Mouse (Mus musculus): Measurements from ENCODE around the gene Ccnd3. TPM values are rescaled to one million over a fixed set of nuclear protein-coding genes. Genes with fewer than 3 reads are reported as not detected.

The Ccnd3 gene
- polyA plus RNA-seq, 1 experiment from 2014 or later, result 355 TPM

- 10% methylated on average over 34 of the region's 34 CpGs for WGBS
- H3K9ac ChIP-seq, result no peak overlapping the region
- no peaks in the 10 kb centered on the region for H3K36me3 ChIP-seq
- H3K4me3 ChIP-seq, result peak overlapping the region; percentile 18
- no peaks in the 10 kb centered on the region for H3K9me3 ChIP-seq
- H3K4me2 ChIP-seq (replicated peaks), result peak overlapping the region; percentile 40
- ATAC-seq (ENCODE audit: insufficient number of reproducible peaks, insufficient read depth, low FRiP score, low TSS enrichment), result no peak
- H3K27me3 ChIP-seq, result peaks cover 34% of the 10 kb centered on the region
- H3K27ac ChIP-seq, result no peak overlapping the region
- H3K4me1 ChIP-seq, result peaks cover 22% of the 10 kb centered on the region
Observed at GRCm38 (mm10) chr17:47468466-47468865, 36.4 kb upstream of the Ccnd3 start.

GRCm38 (mm10) chr17:47469642-47470041 lies 35.2 kb upstream of the Ccnd3 start:
- 82% methylated on average over 4 of the region's 4 CpGs for WGBS
- peaks cover 34% of the 10 kb centered on the region for H3K27me3 ChIP-seq

GRCm38 (mm10) chr17:47470121-47470520 lies 34.7 kb upstream of the Ccnd3 start:
- H3K9me3 ChIP-seq, result no peaks in the 10 kb centered on the region
- WGBS, result 87% methylated on average over 4 of the region's 4 CpGs
- ATAC-seq (ENCODE audit: insufficient number of reproducible peaks, insufficient read depth, low FRiP score, low TSS enrichment), result no peak
- H3K4me3 ChIP-seq, result no peak overlapping the region
- H3K9ac ChIP-seq, result no peak overlapping the region
- no peak overlapping the region for H3K27ac ChIP-seq
- H3K4me1 ChIP-seq, result peaks cover 19% of the 10 kb centered on the region
- H3K27me3 ChIP-seq, result peaks cover 34% of the 10 kb centered on the region
- H3K36me3 ChIP-seq, result no peaks in the 10 kb centered on the region
- H3K4me2 ChIP-seq (replicated peaks), result no peak overlapping the region

More at GRCm38 (mm10) chr17:47469642-47470041, 35.2 kb upstream of the Ccnd3 start:
- H3K9ac ChIP-seq, result no peak overlapping the region
- H3K27ac ChIP-seq, result no peak overlapping the region
- H3K4me2 ChIP-seq (replicated peaks), result no peak overlapping the region
- H3K9me3 ChIP-seq, result no peaks in the 10 kb centered on the region
- no peak for ATAC-seq (ENCODE audit: insufficient number of reproducible peaks, insufficient read depth, low FRiP score, low TSS enrichment)
- H3K4me1 ChIP-seq, result peaks cover 22% of the 10 kb centered on the region
- no peaks in the 10 kb centered on the region for H3K36me3 ChIP-seq
- no peak overlapping the region for H3K4me3 ChIP-seq

- Histone ChIP-seq H3K4me3 (no peak overlapping the region), H3K36me3 (no peaks in the 10 kb centered on the region), H3K9me3 (no peaks in the 10 kb centered on the region), H3K4me2 (replicated peaks) (no peak overlapping the region), H3K4me1 (peaks cover 13% of the 10 kb centered on the region), H3K27me3 (peaks cover 34% of the 10 kb centered on the region), H3K27ac (no peak overlapping the region), H3K9ac (no peak overlapping the region)
- WGBS, result 74% methylated on average over 5 of the region's 5 CpGs
- peak; percentile 55; the same call in 1 of the 2 replicates for ATAC-seq (ENCODE audit: insufficient number of reproducible peaks, insufficient read depth, low FRiP score, low TSS enrichment)
Observed at GRCm38 (mm10) chr17:47470686-47471085, 34.2 kb upstream of the Ccnd3 start.

- Histone ChIP-seq H3K27ac (no peak overlapping the region), H3K4me3 (no peak overlapping the region), H3K4me2 (replicated peaks) (no peak overlapping the region), H3K9ac (no peak overlapping the region), H3K36me3 (no peaks in the 10 kb centered on the region), H3K9me3 (no peaks in the 10 kb centered on the region), H3K4me1 (0 out of 2 replicates have a peak, but pooled peaks cover 6% of the 10 kb centered on the region), H3K27me3 (peaks cover 21% of the 10 kb centered on the region)
- no peak for ATAC-seq (ENCODE audit: insufficient number of reproducible peaks, insufficient read depth, low FRiP score, low TSS enrichment)
- 48% methylated on average over 15 of the region's 15 CpGs for WGBS
Observed at GRCm38 (mm10) chr17:47472435-47473350, 32.2 kb upstream of the Ccnd3 start.

- no peak for ATAC-seq (ENCODE audit: insufficient number of reproducible peaks, insufficient read depth, low FRiP score, low TSS enrichment)
- Histone ChIP-seq H3K27ac (no peak overlapping the region), H3K27me3 (peaks cover 13% of the 10 kb centered on the region), H3K36me3 (no peaks in the 10 kb centered on the region), H3K9ac (no peak overlapping the region), H3K4me1 (0 out of 2 replicates have a peak, but pooled peaks cover 2% of the 10 kb centered on the region), H3K4me2 (replicated peaks) (no peak overlapping the region), H3K4me3 (no peak overlapping the region), H3K9me3 (no peaks in the 10 kb centered on the region)
- 19% methylated on average over 8 of the region's 8 CpGs for WGBS
Observed at GRCm38 (mm10) chr17:47473434-47473974, 31.3 kb upstream of the Ccnd3 start.

- no peaks in the 10 kb centered on the region for H3K36me3 ChIP-seq
- H3K27me3 ChIP-seq, result peaks cover 6% of the 10 kb centered on the region
- WGBS, result 81% methylated on average over 4 of the region's 4 CpGs
- H3K4me3 ChIP-seq, result no peak overlapping the region
- no peak overlapping the region for H3K27ac ChIP-seq
- H3K4me2 ChIP-seq (replicated peaks), result no peak overlapping the region
- no peaks in the 10 kb centered on the region for H3K4me1 ChIP-seq
- ATAC-seq (ENCODE audit: insufficient number of reproducible peaks, insufficient read depth, low FRiP score, low TSS enrichment), result no peak
- H3K9ac ChIP-seq, result no peak overlapping the region
- no peaks in the 10 kb centered on the region for H3K9me3 ChIP-seq
Observed at GRCm38 (mm10) chr17:47474250-47474649, 30.6 kb upstream of the Ccnd3 start.

- H3K4me2 ChIP-seq (replicated peaks), result no peak overlapping the region
- 82% methylated on average over 4 of the region's 4 CpGs for WGBS
- no peaks in the 10 kb centered on the region for H3K36me3 ChIP-seq
- no peaks in the 10 kb centered on the region for H3K9me3 ChIP-seq
- H3K27me3 ChIP-seq, result no peaks in the 10 kb centered on the region
- H3K4me1 ChIP-seq, result no peaks in the 10 kb centered on the region
- H3K4me3 ChIP-seq, result no peak overlapping the region
- ATAC-seq (ENCODE audit: insufficient number of reproducible peaks, insufficient read depth, low FRiP score, low TSS enrichment), result no peak
- no peak overlapping the region for H3K27ac ChIP-seq
- no peak overlapping the region for H3K9ac ChIP-seq
Observed at GRCm38 (mm10) chr17:47475181-47475580, 29.7 kb upstream of the Ccnd3 start.

- H3K27ac ChIP-seq, result no peak overlapping the region
- no peaks in the 10 kb centered on the region for H3K9me3 ChIP-seq
- H3K36me3 ChIP-seq, result no peaks in the 10 kb centered on the region
- no peak overlapping the region for H3K9ac ChIP-seq
- WGBS, result 58% methylated on average over 3 of the region's 3 CpGs
- no peaks in the 10 kb centered on the region for H3K27me3 ChIP-seq
- no peak overlapping the region for H3K4me2 ChIP-seq (replicated peaks)
- ATAC-seq (ENCODE audit: insufficient number of reproducible peaks, insufficient read depth, low FRiP score, low TSS enrichment), result no peak
- no peaks in the 10 kb centered on the region for H3K4me1 ChIP-seq
- H3K4me3 ChIP-seq, result no peak overlapping the region
Observed at GRCm38 (mm10) chr17:47475714-47476113, 29.1 kb upstream of the Ccnd3 start.

GRCm38 (mm10) chr17:47479887-47480286 lies 25.0 kb upstream of the Ccnd3 start:
- Histone ChIP-seq H3K4me1 (peaks cover 6% of the 10 kb centered on the region), H3K9me3 (no peaks in the 10 kb centered on the region), H3K4me2 (replicated peaks) (no peak overlapping the region), H3K9ac (no peak overlapping the region), H3K27ac (no peak overlapping the region), H3K27me3 (no peaks in the 10 kb centered on the region), H3K4me3 (no peak overlapping the region), H3K36me3 (no peaks in the 10 kb centered on the region)
- 58% methylated on average over 3 of the region's 3 CpGs for WGBS
- no peak for ATAC-seq (ENCODE audit: insufficient number of reproducible peaks, insufficient read depth, low FRiP score, low TSS enrichment)

- Histone ChIP-seq H3K27me3 (no peaks in the 10 kb centered on the region), H3K9me3 (no peaks in the 10 kb centered on the region), H3K4me3 (no peak overlapping the region), H3K4me1 (peaks cover 22% of the 10 kb centered on the region), H3K36me3 (no peaks in the 10 kb centered on the region), H3K27ac (no peak overlapping the region), H3K4me2 (replicated peaks) (no peak overlapping the region), H3K9ac (no peak overlapping the region)
- 48% methylated on average over 2 of the region's 2 CpGs for WGBS
- ATAC-seq (ENCODE audit: insufficient number of reproducible peaks, insufficient read depth, low FRiP score, low TSS enrichment), result no peak
Observed at GRCm38 (mm10) chr17:47482401-47482800, 22.4 kb upstream of the Ccnd3 start.

Data from embryonic facial prominence, embryonic 12.5 days (tissue).